Mouse (Mus musculus): ENCODE results near the gene Accsl.
A peak's percentile ranks its signal among the peaks of the same experiment; 100 is the strongest.

Accsl gene

DNA sequence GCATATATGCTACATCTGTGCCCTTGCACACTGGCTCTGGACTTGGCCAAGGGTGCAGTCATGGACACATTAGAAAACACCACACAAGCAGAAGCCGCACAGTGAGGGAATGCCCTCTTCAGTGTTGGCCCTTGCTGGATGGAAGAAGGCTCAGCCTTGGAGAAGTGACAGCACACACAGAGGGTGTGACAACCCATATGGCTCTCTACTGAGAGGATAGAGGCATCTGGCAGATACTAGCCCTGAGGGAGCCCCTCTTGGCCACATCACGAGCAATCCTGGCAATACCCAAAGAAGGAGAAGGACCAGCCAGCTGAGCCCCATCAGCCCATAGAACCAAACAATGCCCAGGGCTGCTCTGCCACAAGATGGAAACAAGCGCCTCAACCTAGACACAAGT is 5.6 kb upstream of the Accsl start:
- DNase-seq (ENCODE audit: low spot score): no peak

DNA sequence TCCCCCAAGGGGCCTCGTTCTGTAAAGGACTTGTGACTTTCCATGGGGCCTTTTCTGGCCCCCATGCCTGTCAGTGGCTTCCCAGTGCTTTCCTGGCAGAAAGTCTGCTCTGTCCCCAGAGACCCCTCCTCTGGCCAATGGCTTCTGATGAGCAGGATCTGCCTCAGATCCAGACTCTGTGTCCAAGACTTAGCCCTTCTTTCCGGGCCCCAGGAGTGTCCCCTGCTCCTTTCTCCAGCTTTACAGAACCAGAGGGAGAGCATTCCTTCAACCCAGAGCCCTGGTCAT is 5.2 kb upstream of the Accsl start:
- no peak for DNase-seq (ENCODE audit: low spot score)

DNA sequence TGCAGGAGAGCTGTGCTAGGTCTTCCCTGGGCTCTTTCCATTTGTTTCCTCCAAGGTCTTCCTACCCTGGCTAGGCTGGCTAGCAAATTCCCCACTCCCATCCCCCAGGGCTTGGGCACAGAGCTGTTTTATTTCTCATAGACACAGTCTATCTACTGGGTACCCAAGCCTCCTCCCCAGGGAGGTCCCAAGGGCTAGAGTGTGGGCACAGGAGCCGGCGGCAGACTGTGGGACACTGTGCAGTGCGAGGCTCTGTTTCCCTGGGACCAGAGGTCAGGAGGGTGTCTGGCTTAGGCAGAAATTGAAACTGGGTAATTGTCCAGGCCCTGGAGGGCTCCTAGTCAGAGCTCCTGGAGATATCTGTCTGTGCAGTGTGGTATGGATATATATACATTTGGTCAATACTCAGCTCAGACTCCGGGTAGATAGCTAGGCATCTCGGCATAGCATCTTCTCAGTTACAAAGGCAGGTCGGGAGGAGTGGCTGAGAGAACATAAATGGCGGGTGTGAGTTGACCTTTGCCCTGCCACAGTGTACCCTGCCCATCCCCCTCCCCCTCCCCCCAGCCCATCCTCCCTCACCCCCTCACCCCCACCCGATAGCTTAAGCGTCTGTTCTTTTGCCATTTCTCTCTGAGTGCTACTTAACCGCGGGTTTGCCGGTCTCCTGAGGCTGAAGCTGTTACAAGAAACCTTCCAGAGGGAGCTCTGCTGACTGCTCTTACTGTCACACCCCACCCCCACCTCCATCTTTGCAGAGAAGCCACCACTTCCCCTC is 4.7 kb upstream of the Accsl start:
- DNase-seq (ENCODE audit: low spot score): no peak

DNA sequence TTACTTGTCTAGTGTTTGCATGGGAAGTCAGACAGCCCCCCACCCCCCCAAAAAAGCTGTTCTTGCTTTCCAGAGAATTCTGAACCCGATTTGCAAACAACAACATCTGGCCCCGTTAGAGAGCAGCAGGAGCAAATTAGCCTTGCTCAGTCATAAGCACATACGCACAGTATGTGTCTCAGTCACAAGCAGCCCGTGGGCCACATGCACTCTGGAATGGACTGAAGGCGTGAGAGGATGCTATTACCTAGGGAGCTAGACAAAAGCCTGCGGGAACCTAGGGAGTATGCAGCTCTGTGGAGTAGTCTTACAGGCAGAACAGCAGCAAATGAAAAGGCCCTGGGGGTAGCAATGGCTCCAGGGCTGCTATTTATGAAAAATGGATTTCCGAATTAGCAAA is 3.3 kb upstream of the Accsl start:
- DNase-seq (ENCODE audit: low spot score): no peak

DNA sequence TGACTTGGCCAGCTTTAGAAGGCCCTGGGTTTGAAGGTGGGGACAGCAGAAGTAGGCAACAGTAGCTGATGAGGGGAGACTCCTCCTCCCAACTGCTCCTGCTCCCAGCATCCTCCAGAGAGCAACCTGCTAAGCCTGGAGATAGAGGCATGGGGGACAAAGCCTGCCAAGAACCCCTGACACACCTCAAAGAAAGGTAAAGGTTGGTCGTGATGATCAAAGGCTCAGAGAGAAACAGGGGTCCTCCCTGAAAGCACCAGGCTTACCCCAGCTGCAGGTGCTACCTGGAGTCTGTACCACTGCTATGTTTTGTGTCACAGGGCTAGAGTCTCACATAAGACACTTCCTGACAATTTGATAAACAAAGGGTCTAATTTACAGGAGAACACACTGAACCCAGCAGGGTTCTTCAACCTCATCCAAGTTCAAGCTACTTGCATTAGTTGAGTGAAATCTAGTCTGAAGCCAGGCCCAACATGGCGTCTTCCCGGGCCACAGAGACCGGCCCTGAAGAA is 2.5 kb upstream of the Accsl start:
- DNase-seq (ENCODE audit: low spot score): no peak

DNA sequence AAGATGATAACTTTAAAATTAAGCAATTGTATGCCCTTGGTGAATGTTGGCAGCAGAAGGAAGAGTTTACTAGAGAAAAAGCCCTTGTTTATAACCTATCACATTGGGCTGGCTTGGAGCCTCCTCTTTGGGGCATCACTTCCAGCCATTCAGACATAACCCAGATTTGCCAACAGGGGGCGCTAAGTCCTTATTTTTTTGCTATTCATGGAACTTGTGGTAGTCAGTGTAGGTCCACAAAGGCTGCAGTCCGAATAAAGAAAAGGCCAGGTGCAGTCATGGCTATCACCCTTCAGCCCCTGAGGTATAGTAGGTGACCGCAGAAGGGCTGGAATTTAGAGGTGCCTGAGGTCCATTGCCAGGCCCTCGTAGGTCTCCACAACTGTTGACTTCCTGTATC is 1.9 kb upstream of the Accsl start:
- DNase-seq (ENCODE audit: low spot score): peak; percentile 61

DNA sequence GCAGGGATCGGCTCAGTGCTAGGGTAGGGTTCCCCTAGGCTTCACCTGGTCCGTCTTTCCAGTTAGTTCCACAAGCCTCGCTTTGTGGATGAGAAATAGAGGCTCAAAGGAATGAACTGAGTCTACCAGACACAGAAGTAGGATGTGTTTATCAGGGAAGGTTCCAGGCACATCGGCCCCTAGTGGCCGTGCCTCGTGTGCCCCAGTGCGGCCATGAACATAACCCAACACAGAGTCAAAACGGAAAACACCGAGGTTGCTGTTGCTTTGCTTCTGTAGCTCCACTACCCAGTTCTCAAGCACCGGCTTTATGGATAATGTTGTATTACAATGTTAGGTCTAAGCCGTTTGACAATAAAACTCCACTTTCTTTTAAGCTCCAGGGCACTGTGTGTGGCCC is 391 bp downstream of the Accsl start:
- no peak for DNase-seq (ENCODE audit: low spot score)

DNA sequence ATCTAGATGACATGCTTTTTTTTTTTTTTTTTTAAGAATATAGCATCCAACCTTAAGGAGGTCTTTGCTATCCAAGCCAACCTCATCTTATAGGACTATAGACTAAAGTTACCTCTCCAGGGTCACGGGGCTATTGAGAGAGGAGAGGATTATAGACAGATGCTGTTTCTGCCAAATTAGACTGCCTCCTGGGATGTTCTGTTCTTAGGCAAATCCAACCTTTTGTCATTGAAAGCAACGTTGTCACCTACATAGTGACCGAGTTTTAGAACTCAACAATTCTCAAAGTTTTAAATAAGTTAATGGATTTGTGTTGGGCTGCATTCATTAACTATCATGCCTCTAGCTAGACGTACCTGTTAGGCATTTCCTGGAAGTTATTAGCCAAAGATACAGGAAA is 5.7 kb downstream of the Accsl start:
- no peak for DNase-seq (ENCODE audit: low spot score)

DNA sequence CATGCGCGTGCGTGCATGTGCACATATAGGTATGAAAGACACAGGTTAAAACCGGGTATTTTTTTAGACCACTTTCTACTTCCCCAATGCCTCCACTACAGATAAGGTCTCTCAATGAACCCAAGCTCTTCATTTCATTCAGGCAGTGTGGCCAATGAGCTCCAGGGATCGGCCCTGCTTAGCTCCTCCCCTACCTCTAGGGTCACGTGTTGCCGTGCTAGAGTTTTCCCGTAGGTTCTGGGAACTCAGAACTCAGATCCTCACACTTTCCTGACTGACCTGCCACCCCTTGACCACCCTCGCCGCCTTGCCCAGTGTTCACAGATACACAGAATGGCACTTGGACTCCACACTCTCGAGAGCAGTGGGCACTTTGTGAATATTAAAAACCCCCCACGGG is 10.1 kb downstream of the Accsl start:
- DNase-seq (ENCODE audit: low spot score): no peak

DNA sequence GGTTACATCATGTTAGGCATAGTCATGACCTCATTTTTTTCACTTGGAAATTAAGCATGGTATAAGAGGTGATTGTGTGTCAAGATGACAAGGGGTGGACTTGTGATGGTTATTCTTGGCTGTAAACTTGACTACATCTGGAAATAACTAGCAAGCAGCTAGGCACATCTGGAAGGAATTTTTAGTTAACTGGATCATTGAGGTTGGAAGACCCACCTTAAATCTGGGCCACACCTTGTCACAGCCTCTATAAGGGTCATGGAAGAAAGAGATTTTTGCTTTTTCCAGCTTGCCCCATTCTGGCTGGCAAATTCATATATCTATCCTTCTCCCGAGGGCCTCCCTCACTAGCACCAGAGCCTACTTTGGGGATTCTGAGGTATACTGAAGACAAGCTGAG is 17.7 kb downstream of the Accsl start:
- no peak for DNase-seq (ENCODE audit: low spot score)

DNA sequence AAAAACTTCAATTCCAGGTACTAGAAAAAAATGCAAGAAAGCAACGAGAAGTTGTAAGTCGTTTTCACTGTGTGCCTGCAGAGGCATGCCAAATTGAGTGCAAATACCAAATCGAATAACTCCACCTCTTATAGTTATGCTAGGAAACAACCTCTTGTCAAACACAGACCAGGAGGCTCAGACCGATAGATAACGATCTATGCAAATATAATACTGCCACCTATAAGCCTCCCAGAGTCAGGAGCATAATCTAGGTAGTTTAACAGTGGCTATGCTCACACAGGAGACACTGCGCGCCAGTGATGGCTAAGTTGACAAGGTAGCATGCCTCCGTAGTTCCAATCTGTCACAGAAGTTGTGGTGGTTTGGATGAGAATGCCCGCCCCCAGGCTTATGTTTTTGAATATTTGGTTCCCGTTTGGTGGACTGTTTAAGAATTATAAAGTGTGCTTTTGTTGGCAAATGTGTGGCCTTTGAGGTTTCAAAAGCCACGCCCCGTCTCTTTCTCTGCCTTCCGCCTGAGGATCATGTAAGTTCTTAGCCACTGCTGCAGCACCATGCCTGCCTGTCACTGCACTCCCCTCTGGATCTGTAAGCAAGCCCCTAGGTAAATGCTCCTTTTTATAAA is 18.5 kb downstream of the Accsl start:
- no peak for DNase-seq (ENCODE audit: low spot score)

DNA sequence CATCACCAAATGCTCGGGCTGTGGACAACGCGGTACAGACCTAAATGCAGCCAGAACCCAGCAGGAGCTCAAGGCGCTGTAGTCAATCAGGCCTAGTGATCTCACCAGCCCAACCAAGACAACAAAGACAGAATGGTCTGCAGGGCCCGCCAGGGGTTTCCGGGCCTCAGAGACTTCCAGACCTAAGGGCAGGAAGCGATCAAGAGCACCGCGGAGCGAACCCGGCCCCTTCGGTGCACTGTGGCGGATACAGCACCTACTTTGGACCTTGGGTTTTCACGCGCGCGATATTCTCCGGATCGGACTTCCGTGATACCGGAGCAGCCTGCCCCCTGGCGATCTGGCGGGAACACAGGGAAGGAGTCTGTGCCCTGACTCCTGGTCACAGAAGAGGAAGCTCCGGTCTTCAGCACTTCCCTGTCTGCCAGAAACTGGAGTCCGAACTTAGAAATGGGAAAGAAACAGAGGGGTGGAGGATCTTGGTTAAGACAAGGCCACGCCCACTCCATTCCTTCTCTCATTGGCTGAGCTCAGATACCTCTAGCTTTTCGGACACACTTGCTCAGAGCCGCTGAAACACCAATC is 19.4 kb downstream of the Accsl start, which contains the start of gene Accs:
Gene Accs (minus strand): TSS at position 439 of the 585 bp plus-strand sequence.
- peak; percentile 60 for DNase-seq (ENCODE audit: low spot score)

DNA sequence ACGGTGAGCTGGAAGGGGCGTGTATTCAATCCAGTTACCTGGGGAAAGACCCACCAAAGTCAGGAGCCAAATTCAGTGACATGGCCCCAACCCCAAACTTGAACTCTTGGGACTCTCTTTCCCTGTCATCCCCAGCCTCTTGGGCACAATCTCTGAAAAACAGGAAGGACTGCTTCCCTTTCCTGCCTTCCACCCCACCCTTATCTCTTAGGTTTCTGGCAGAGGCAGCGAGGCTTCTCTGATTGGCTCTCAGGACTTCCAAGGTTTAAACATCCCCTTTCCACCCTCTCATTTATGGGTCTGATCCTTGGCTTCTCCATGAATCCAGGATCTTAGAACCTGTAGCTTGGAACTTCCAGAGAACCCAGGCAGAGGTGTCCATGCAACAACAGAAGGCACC is 27.6 kb downstream of the Accsl start:
- no peak for DNase-seq (ENCODE audit: low spot score)

DNA sequence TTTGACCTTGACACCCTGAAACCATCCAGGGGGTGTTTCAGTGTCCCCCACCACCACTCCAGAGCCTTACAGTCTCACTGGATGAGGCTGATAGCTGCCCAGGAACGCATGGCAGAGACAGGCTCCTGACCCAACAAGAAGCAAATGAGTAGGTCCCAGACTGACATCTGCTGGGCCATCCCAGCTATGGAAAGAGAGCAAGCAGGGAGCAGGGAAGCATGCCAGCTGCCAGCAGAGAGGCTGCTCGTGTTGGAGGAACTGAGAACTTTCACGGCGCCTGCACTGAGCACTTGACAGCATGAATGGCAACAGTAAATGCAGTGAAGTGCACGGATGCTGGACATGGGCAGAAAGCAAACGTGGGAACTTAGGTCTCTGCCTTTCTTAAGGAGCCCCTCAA is 28.8 kb downstream of the Accsl start:
- DNase-seq (ENCODE audit: low spot score): no peak

DNA sequence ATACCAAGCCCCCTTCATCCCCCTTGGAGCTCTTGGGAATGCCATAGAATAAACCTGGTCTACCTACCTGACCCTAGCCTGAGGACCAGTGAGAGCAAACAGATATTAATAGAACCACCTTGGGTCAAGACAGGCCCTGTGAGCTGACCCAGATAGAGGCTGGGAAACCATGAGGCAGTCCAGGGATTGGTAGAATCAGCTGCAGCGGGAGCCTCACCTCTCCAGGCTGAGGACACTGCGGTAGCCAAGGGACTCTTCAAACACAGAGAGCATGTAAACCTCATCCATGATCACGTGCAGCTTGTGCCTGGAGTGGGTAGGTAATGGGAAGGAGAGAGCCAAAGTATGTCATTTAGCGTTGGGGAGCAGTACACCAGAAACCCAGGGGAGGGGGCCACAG is 30.0 kb downstream of the Accsl start:
- DNase-seq (ENCODE audit: low spot score): no peak

DNA sequence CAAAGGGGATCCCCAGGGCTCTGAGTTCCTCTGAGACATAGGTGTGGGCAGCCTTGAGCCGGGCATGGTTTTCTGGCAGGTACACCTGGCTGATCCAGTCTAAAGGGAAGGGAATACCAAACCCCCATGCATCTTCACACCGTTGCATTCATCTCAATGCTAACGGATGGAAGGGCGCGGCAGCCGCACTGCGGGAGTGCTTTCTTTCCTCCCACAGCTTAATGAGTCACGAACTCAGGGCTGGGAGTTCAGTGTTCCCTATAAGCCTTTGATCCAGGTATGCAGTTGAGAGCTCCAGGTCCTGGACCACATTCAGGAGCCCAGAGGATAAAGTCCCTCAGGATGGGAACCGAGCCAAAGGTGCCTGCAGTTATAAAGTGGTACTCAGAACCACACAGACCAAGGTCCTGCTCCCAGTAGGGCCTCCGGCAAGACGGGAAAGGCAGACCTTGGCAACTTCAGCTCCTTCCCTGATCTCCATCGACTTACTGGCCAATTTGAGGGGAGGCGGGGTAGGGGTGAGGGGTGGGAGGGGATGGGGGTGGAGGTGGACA is 32.6 kb downstream of the Accsl start:
- DNase-seq (ENCODE audit: low spot score): no peak

DNA sequence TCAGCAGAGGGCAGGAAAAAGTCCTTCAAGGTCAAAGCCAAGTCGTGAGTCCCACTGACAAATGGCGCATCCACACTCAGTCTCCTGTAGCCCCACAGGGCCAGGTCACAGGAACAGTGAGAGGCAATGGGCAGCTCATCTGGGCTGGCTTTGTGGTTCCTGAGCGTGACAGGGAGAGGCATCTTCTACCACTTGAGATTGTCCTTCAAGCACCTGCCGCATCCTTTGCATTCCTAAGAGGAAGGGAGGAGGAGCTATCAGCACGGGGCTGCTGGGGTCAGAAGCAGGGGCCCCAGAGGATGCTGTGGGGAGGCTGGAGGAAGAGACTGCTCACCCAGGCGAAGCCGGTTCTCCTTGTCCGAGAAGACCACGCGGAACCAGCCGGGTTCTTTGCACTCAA is 33.4 kb downstream of the Accsl start:
- no peak for DNase-seq (ENCODE audit: low spot score)

DNA sequence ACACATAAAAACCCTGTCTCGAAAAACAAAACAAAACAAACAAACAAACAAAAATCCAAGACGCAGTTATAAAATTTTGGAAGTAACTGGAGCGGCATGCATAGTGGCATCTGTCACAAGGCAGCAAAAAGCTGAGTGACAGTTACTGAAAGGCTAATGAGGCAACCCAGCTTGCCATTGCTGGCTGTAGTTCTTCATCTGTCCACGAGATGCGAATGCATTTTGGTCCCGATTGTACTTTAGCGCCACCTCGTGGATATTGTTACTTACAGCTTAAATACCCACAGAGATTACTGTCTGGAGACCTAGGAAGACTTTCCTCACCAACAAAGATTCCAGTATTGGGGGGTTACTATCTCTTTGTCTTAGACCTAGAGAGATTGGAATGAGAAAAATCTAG is 45.4 kb downstream of the Accsl start:
- DNase-seq (ENCODE audit: low spot score): peak; percentile 71

DNA sequence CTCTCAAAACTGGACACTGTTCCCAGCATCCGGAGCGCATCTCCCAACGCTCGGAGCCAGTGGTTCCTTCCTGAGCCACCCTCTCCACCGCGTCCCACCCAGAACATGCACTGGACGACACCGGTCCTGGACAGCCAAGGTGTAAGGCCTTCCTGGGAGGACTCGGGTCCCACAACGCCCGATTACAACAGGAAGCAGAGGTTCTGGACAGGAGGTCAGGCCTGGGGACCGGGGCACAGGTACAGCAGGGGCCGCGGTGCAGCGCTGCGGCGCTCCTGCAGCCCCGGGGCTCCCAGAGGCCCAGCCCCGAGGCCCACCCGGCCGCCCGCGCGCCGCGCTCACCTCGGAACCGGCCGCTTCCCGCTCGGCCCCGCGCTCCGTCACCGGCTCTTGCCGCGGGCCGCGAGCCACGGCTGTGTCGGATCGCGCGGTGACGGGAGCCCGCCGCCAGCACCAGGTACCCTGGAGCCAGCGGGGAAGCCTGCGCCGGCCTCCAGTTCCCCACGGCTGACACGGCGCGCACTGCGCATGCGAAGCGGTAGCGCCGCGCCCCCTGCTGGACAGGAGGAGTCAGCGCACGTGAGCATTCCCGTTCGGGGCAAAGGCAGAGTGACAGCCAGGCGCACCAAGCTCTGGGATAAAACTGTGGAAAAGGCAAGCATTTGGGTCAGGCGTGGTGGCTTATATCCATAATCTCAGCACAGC is 46.8 kb downstream of the Accsl start, which contains the start of gene Ext2:
Gene Ext2 (minus strand): TSS at position 524 of the 705 bp plus-strand sequence.
- DNase-seq (ENCODE audit: low spot score): peak; percentile 95

DNA sequence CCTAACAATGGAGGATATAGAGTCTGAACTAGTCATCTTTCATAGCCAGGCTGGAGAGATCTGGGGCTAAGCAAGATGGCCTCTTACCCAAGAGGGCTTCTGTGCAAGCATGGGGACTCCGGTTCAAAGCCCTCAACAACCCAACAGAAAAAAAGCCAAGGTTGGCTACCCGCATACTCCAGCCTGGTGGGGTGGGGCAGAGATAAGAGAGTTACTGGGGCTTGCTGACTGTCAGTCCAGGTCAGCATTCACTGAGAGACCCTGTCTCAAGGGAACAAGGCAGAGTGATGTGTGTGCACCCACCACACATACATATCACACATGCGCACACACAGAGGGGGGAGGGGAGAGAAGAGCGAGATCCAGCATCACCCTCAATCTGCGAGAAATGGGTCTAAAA is 51.2 kb downstream of the Accsl start:
- DNase-seq (ENCODE audit: low spot score): no peak

DNA sequence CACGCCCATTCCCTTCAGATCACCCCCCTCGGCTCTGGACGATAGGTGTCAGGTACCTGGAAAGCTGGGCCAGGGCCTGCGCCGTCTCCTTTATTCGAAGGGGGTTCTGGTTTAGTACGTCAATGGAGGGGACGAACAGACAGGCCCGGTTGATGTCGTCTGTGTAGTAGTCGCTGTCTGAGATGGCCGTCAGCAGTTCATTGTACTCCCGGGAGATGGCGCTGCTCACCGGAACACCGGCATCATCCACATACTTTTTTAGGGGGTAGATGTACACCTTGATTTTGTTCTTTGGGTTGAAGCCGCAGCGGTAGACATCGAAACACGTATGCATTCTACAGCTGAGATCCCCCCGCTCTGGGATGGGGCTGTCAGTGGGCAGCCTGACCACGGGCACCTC is 55.6 kb downstream of the Accsl start:
- no peak for DNase-seq (ENCODE audit: low spot score)

DNA sequence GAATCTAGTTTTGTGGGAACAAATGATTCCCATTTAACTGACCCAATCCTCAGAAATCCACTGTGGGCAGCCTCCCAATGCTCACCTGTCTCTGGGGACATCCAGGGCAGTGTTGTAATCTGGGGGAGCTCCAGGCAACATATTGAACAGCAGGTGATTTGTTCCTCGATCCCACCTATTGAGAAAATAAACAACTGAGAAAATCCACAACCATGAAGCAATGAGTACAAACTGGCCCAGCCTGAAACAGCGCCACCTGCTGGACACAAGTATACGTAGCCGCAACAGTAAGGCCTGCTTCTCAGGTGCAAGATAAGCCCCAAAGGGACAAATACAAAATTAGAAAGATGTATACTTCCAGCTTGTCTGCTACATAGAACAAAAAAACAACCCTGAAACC is 57.1 kb downstream of the Accsl start:
- peak; percentile 70 for DNase-seq (ENCODE audit: low spot score)

DNA sequence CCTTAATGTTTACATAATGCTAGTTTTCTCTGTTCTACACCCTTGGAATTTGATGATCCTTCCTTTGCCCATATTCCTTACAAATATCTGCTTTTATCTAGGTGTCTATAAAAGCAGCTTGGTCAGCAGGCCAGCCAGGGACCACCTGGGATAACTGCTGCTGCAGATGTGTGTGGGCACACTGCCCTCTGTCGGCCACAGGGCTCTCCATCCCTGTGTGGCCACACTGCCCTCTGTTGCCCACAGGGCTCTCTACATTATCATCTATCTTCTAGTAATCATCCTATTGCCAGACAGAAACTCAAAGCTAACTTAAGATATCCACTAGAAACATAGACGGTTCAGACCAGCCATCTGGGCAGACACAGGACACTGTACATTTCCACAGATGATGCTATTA is 59.0 kb downstream of the Accsl start:
- no peak for DNase-seq (ENCODE audit: low spot score)

All from urinary bladder, postnatal 25 days (tissue).